Mouse (Mus musculus) neural tube, embryonic 11.5 days (tissue): ENCODE results near the gene Aqp9. TPM values are rescaled to one million over a fixed set of nuclear protein-coding genes. Genes with fewer than 3 reads are reported as not detected.

Experiments used
- ATAC-seq: fragments of 200-750 bp; cut with Nextera tagmentation; 2 replicates; pipeline ENCODE4 v1.8.0; 2017; ENCODE audit warnings: moderate number of reproducible peaks, mild to moderate bottlenecking, moderate TSS enrichment, moderate library complexity; ENCODE audit not compliant: insufficient read depth, low FRiP score, low TSS enrichment
- DNase-seq: peaks from one replicate; pipeline ENCODE4 v3.0.0-alpha.2; 2015; ENCODE audit warnings: low spot score
- H3K27ac ChIP-seq: fragments of 300-500 bp; sonication (generic); 2 replicates; pipeline ENCODE4 v1.5.1; 2014; ENCODE audit warnings: low read depth, mild to moderate bottlenecking, low read length
- H3K27me3 ChIP-seq: fragments of 300-500 bp; sonication (generic); 2 replicates; pipeline ENCODE4 v1.6.1; 2014; ENCODE audit warnings: mild to moderate bottlenecking, low read length, mixed read lengths; ENCODE audit not compliant: control insufficient read depth, insufficient read depth
- H3K36me3 ChIP-seq: fragments of 300-500 bp; sonication (generic); 2 replicates; pipeline ENCODE4 v1.6.1; 2014; ENCODE audit warnings: mild to moderate bottlenecking, low read length, moderate library complexity, mixed read lengths; ENCODE audit not compliant: control insufficient read depth, insufficient read depth
- H3K4me1 ChIP-seq: fragments of 300-500 bp; sonication (generic); 2 replicates; pipeline ENCODE4 v1.6.1; 2014; ENCODE audit warnings: low read length, mixed read lengths; ENCODE audit not compliant: control insufficient read depth, insufficient read depth
- H3K4me2 ChIP-seq: fragments of 300-500 bp; sonication (generic); 2 replicates; pipeline ENCODE4 v1.6.1; 2014; ENCODE audit warnings: low read depth, mild to moderate bottlenecking, moderate library complexity
- H3K4me3 ChIP-seq: fragments of 300-500 bp; sonication (generic); 2 replicates; pipeline ENCODE4 v1.5.1; 2014; ENCODE audit warnings: low read depth, low read length
- H3K9ac ChIP-seq: fragments of 300-500 bp; sonication (generic); 2 replicates; pipeline ENCODE4 v1.6.1; 2014; ENCODE audit warnings: mild to moderate bottlenecking, low read length
- H3K9me3 ChIP-seq: fragments of 300-500 bp; sonication (generic); 2 replicates; pipeline ENCODE4 v1.6.1; 2016; ENCODE audit warnings: low read length; ENCODE audit not compliant: control insufficient read depth
- WGBS: fragments of 180-500 bp; shearing (Covaris S2); extraction: QIAGEN DNeasy Blood & Tissue Kit; methylation state at CpG from one replicate; pipeline ENCODE4 v1.1.7; 2014; 5-methylcytosine and 5-hydroxymethylcytosine counted together
- polyA plus RNA-seq: library from polyadenylated mRNA; unstranded; fragments of >200 nt; fragmentation: Nextera tagmentation; extraction: Ambion mirVana; gene quantifications from 2 replicates; pipeline ENCODE4 v1.2.1, GENCODE M21; 2014

Gene Aqp9
- polyA plus RNA-seq, 1 experiment from 2014 or later = 0.08 TPM

DNA sequence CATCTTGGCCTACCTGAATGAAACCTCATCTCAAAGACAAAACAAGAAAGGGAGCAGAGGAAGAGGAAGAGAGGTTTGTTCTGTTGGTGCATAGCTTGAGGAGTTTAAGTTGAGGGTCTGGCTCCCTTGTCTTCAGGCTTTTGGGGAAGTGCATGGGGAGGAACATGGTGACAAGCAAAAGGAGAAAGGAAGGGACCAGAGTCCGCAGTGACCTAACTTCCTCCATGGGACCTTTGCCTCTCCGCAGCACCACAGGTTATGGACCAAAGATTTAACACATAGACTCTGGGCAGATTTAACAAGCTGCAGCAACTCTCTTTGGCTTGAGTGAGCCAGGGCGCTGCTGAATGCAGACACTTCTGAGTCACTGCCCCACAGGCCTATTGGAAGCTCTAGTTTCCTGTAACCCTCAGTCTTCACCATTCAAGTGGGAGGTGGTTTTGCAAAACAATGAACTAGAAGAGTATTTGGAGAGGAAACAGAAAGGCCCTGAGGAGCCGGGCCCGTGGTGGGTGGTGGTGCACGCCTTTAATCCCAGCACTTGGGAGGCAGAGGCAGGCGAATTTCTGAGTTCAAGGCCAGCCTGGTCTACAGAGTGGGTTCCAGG lies 13.0 kb downstream of the Aqp9 start:
- no peak for ATAC-seq
- H3K27me3 ChIP-seq = no peaks in the 10 kb centered on the region

GRCm38 (mm10) chr9:71151386-71151785 lies 17.1 kb downstream of the Aqp9 start:
- Histone ChIP-seq H3K27ac (no peak overlapping the region), H3K36me3 (no peaks in the 10 kb centered on the region), H3K4me2 (no peak overlapping the region), H3K4me1 (no peaks in the 10 kb centered on the region), H3K9me3 (no peaks in the 10 kb centered on the region), H3K4me3 (no peak overlapping the region), H3K27me3 (no peaks in the 10 kb centered on the region), H3K9ac (no peak overlapping the region)
- ATAC-seq (no peak), DNase-seq (no peak)
- 53% methylated on average over 6 of the region's 6 CpGs for WGBS

More for the DNA sequence above, 13.0 kb downstream of the Aqp9 start:
- WGBS = 87% methylated on average over 7 of the region's 7 CpGs
- Histone ChIP-seq H3K4me1 (no peaks in the 10 kb centered on the region), H3K36me3 (no peaks in the 10 kb centered on the region), H3K4me3 (no peak overlapping the region), H3K27ac (no peak overlapping the region), H3K4me2 (no peak overlapping the region), H3K9me3 (no peaks in the 10 kb centered on the region), H3K9ac (no peak overlapping the region)
- DNase-seq = no peak

DNA sequence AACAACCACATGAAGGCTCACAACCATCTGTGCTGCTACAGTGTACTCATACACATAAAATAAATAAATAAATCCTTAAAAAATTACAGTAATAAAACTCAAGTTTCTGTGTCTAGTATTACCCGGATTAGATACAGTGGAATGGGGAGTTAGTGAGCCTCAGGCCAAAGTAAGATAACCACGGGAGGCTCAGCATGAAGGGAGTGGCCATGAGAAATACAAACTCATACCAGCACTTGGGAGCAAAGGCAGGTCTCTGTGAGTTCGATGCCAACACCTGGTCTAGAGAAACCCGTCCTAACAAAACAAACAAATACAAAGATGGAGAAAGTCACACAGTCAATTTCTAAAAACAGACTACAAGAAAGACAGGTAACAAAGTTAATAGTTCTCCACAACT lies 18.3 kb downstream of the Aqp9 start:
- ATAC-seq = no peak
- no peaks in the 10 kb centered on the region for H3K4me1 ChIP-seq
- H3K9me3 ChIP-seq = no peaks in the 10 kb centered on the region
- no peak for DNase-seq
- no peaks in the 10 kb centered on the region for H3K27me3 ChIP-seq
- no peak overlapping the region for H3K9ac ChIP-seq
- no peak overlapping the region for H3K4me3 ChIP-seq
- 93% methylated on average over 4 of the region's 4 CpGs for WGBS
- no peaks in the 10 kb centered on the region for H3K36me3 ChIP-seq
- no peak overlapping the region for H3K27ac ChIP-seq
- H3K4me2 ChIP-seq = no peak overlapping the region

GRCm38 (mm10) chr9:71148890-71149289 lies 19.6 kb downstream of the Aqp9 start:
- H3K4me3 ChIP-seq = no peak overlapping the region
- no peaks in the 10 kb centered on the region for H3K4me1 ChIP-seq
- H3K27ac ChIP-seq = no peak overlapping the region
- H3K4me2 ChIP-seq = no peak overlapping the region
- H3K27me3 ChIP-seq = no peaks in the 10 kb centered on the region
- H3K9me3 ChIP-seq = no peaks in the 10 kb centered on the region
- H3K9ac ChIP-seq = no peak overlapping the region
- DNase-seq (no peak), ATAC-seq (no peak)
- no peaks in the 10 kb centered on the region for H3K36me3 ChIP-seq

GRCm38 (mm10) chr9:71146210-71146609 lies 22.3 kb downstream of the Aqp9 start:
- H3K9me3 ChIP-seq = no peaks in the 10 kb centered on the region
- WGBS = 89% methylated on average over 10 of the region's 10 CpGs
- H3K27me3 ChIP-seq = no peaks in the 10 kb centered on the region
- DNase-seq (no peak), ATAC-seq (no peak)
- no peak overlapping the region for H3K27ac ChIP-seq
- H3K4me2 ChIP-seq = no peak overlapping the region
- H3K9ac ChIP-seq = no peak overlapping the region
- H3K4me3 ChIP-seq = no peak overlapping the region
- no peaks in the 10 kb centered on the region for H3K36me3 ChIP-seq
- no peaks in the 10 kb centered on the region for H3K4me1 ChIP-seq

DNA sequence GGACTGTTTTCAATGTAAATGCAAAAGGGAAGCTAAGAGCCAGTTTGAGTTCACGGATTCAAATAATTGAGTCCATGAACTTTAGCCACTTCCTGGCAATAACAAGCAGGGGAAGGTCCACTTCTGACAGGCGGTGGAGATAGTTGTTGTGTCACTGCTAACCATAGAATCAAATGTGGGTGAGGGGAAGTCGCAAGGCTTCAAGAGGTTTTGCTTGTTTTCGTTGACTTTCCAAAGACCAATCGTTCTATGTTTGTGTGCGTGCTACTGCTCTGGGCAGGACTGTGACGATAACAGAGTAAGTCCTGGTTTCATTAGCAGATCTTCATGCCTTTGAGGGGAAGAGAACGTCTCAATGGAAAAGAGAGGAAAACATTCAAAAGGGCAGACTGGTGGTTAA lies 28.3 kb downstream of the Aqp9 start:
- Histone ChIP-seq H3K4me2 (no peak overlapping the region), H3K27me3 (no peaks in the 10 kb centered on the region), H3K36me3 (no peaks in the 10 kb centered on the region), H3K4me1 (no peaks in the 10 kb centered on the region), H3K4me3 (no peak overlapping the region), H3K9me3 (no peaks in the 10 kb centered on the region), H3K9ac (no peak overlapping the region), H3K27ac (no peak overlapping the region)
- ATAC-seq (no peak), DNase-seq (no peak)
- WGBS = 92% methylated on average over 8 of the region's 8 CpGs

DNA sequence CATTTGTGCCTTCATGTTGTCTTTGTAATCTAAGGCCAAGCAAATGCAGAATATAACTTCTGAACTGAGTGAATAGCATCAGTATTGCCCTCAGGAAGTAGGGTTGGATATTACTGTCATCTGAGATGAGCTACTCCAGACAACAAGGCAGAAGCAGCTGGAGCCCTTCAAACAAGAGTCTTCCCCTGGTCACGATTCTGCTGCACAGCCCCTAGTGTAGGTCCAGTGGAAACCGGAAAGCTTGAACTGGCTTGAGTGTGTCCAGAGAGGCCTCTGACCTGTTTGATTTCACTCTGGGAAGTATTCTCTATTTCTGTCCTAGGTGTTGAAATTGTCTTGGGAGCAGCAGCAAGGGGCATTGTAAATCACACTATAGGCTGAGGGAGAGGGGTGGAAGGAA lies 29.5 kb downstream of the Aqp9 start:
- no peaks in the 10 kb centered on the region for H3K9me3 ChIP-seq
- H3K4me2 ChIP-seq = no peak overlapping the region
- no peak overlapping the region for H3K9ac ChIP-seq
- no peaks in the 10 kb centered on the region for H3K27me3 ChIP-seq
- H3K27ac ChIP-seq = no peak overlapping the region
- ATAC-seq = no peak
- WGBS = 89% methylated on average over 2 of the region's 2 CpGs
- H3K36me3 ChIP-seq = no peaks in the 10 kb centered on the region
- H3K4me1 ChIP-seq = no peaks in the 10 kb centered on the region
- H3K4me3 ChIP-seq = no peak overlapping the region
- DNase-seq = no peak

GRCm38 (mm10) chr9:71137267-71137945 lies 31.1 kb downstream of the Aqp9 start:
- H3K4me2 ChIP-seq = no peak overlapping the region
- no peak overlapping the region for H3K9ac ChIP-seq
- WGBS = 83% methylated on average over 6 of the region's 6 CpGs
- ATAC-seq = no peak
- no peaks in the 10 kb centered on the region for H3K36me3 ChIP-seq
- no peak overlapping the region for H3K27ac ChIP-seq
- H3K4me1 ChIP-seq = no peaks in the 10 kb centered on the region
- DNase-seq = no peak
- no peaks in the 10 kb centered on the region for H3K27me3 ChIP-seq
- H3K9me3 ChIP-seq = no peaks in the 10 kb centered on the region
- no peak overlapping the region for H3K4me3 ChIP-seq

GRCm38 (mm10) chr9:71135073-71135472 lies 33.4 kb downstream of the Aqp9 start:
- WGBS = 75% methylated on average over 5 of the region's 5 CpGs
- ATAC-seq = no peak

More at GRCm38 (mm10) chr9:71135073-71135472, 33.4 kb downstream of the Aqp9 start:
- H3K4me2 ChIP-seq = no peak overlapping the region
- H3K9me3 ChIP-seq = no peaks in the 10 kb centered on the region
- no peaks in the 10 kb centered on the region for H3K4me1 ChIP-seq
- H3K27me3 ChIP-seq = no peaks in the 10 kb centered on the region
- no peaks in the 10 kb centered on the region for H3K36me3 ChIP-seq
- no peak overlapping the region for H3K27ac ChIP-seq
- DNase-seq = no peak
- H3K4me3 ChIP-seq = no peak overlapping the region
- H3K9ac ChIP-seq = no peak overlapping the region
